Mouse (Mus musculus) forebrain, embryonic 10.5 days (tissue): ENCODE results near the gene Atp2b2. TPM values are rescaled to one million over a fixed set of nuclear protein-coding genes. Genes with fewer than 3 reads are reported as not detected.

Experiments
- DNase-seq: peaks from one replicate; pipeline ENCODE4 v3.0.0-alpha.2; 2017; ENCODE audit warnings: low spot score; ENCODE audit errors: extremely low spot score
- H3K27ac ChIP-seq: fragments of 300-500 bp; sonication (generic); 2 replicates; pipeline ENCODE4 v1.5.1; 2016; ENCODE audit warnings: mild to moderate bottlenecking
- H3K27me3 ChIP-seq: fragments of 300-500 bp; sonication (generic); 2 replicates; pipeline ENCODE4 v1.6.1; 2016; ENCODE audit warnings: mild to moderate bottlenecking; ENCODE audit not compliant: poor library complexity, severe bottlenecking
- H3K36me3 ChIP-seq: fragments of 300-500 bp; sonication (generic); replicated peaks from 2 replicates; pipeline ENCODE4 v1.6.1; 2016; ENCODE audit warnings: mild to moderate bottlenecking, moderate library complexity
- H3K4me1 ChIP-seq: fragments of 300-500 bp; sonication (generic); 2 replicates; pipeline ENCODE4 v1.6.1; 2016
- H3K4me3 ChIP-seq: fragments of 300-500 bp; sonication (generic); 2 replicates; pipeline ENCODE4 v1.5.1; 2016; ENCODE audit warnings: mild to moderate bottlenecking, moderate library complexity
- H3K9me3 ChIP-seq: fragments of 300-500 bp; sonication (generic); 2 replicates; pipeline ENCODE4 v1.6.1; 2016; ENCODE audit warnings: mild to moderate bottlenecking, moderate library complexity
- WGBS: fragments of 180-500 bp; shearing (Covaris S2); methylation state at CpG from one replicate; pipeline ENCODE4 v1.1.7; 2016; 5-methylcytosine and 5-hydroxymethylcytosine counted together
- polyA plus RNA-seq: library from polyadenylated mRNA; unstranded; fragments of >200 nt; fragmentation: Nextera tagmentation; extraction: Ambion mirVana; gene quantifications from 2 replicates; pipeline ENCODE4 v1.2.1, GENCODE M21; 2016

The Atp2b2 gene
- polyA plus RNA-seq, 1 experiment from 2014 or later: 1.4 TPM

- Histone ChIP-seq H3K4me3 (no peak overlapping the region), H3K4me1 (peaks cover 13% of the 10 kb centered on the region), H3K27ac (no peak overlapping the region), H3K36me3 (no peaks in the 10 kb centered on the region), H3K27me3 (no peaks in the 10 kb centered on the region), H3K9me3 (no peaks in the 10 kb centered on the region)
- WGBS: 83% methylated on average over 2 of the region's 2 CpGs
- no peak for DNase-seq
These were observed 185.0 kb downstream of the Atp2b2 start for GRCm38 (mm10) chr6:113857310-113857873.

DNA sequence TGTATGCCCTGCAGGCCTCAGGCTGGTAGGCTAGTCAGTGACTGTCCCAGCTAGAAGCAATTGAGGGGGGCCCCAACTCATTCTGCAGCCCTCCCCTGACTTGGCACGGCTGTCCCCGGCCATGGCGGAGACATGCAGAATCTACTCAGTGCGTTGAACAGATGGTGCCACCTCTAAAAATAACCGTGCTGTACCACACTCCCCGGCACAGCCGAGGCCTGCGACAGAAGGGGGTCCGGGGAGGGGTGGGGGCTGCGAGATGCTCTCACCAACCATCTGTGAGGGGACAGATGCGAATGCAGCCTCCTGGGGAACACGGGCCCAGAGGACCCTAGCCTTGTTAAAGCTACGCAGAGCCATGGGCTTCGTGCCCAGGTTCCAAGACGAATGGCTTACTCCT lies 185.6 kb downstream of the Atp2b2 start:
- no peak for DNase-seq
- H3K9me3 ChIP-seq: no peaks in the 10 kb centered on the region
- 92% methylated on average over 15 of the region's 15 CpGs for WGBS
- H3K27me3 ChIP-seq: no peaks in the 10 kb centered on the region
- no peaks in the 10 kb centered on the region for H3K36me3 ChIP-seq
- no peak overlapping the region for H3K27ac ChIP-seq
- no peak overlapping the region for H3K4me3 ChIP-seq
- peaks cover 13% of the 10 kb centered on the region for H3K4me1 ChIP-seq

DNA sequence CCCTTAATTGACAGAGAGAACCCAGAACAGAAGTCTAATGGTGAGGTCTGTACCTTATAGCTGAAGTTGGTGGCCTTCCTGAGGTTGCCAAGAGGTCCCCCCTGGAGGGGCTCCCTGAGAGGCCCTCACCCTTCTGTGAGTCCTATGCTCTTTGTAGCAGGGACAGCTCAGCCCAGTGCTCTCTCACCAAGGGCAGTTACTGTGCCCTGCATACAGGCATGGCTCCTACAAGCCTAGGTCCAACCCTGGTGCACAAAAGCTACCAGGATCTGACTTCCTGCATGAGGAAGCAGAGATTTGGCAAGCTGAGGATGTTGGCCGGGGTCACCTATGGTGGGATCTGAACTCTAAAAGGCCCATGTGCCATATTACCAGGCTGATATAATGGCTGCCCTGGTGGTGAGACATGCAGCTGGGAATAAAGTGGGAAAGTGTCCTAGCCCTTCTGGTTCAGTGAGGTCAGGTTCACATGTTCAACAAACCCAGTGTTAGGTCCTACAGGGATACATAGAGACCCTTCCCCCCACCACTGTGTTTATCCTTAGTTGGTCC lies 186.2 kb downstream of the Atp2b2 start:
- peaks cover 10% of the 10 kb centered on the region for H3K4me1 ChIP-seq
- no peaks in the 10 kb centered on the region for H3K36me3 ChIP-seq
- H3K27me3 ChIP-seq: no peaks in the 10 kb centered on the region
- no peaks in the 10 kb centered on the region for H3K9me3 ChIP-seq
- 95% methylated on average over 1 of the region's 1 CpGs for WGBS
- H3K4me3 ChIP-seq: no peak overlapping the region
- no peak for DNase-seq
- H3K27ac ChIP-seq: no peak overlapping the region

DNA sequence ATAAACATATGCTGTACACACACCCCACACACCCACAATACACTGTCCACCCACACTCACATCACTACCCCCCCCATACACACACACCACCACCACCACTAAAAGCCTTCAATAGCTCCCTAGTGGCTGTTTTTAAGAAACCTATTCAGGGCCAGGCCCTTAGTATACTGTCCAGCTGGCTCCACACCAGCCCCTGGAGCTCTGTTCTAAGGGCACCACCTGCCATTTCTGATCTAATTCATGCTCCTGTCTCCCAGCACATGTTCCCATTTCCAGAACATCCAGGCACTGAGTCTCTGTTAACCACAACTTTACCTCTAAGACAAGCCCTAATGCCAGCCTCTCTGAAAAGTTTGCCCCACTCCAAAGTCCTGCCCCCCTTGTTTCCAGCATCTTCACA lies 186.8 kb downstream of the Atp2b2 start:
- Histone ChIP-seq H3K4me3 (no peak overlapping the region), H3K36me3 (no peaks in the 10 kb centered on the region), H3K9me3 (no peaks in the 10 kb centered on the region), H3K27me3 (no peaks in the 10 kb centered on the region), H3K27ac (no peak overlapping the region), H3K4me1 (peaks cover 4% of the 10 kb centered on the region)
- DNase-seq: no peak

GRCm38 (mm10) chr6:113852318-113852717 lies 190.1 kb downstream of the Atp2b2 start:
- Histone ChIP-seq H3K27ac (no peak overlapping the region), H3K36me3 (no peaks in the 10 kb centered on the region), H3K27me3 (no peaks in the 10 kb centered on the region), H3K9me3 (no peaks in the 10 kb centered on the region), H3K4me1 (no peaks in the 10 kb centered on the region), H3K4me3 (no peak overlapping the region)
- DNase-seq: peak; percentile 68
- WGBS: 7% methylated on average over 3 of the region's 3 CpGs

DNA sequence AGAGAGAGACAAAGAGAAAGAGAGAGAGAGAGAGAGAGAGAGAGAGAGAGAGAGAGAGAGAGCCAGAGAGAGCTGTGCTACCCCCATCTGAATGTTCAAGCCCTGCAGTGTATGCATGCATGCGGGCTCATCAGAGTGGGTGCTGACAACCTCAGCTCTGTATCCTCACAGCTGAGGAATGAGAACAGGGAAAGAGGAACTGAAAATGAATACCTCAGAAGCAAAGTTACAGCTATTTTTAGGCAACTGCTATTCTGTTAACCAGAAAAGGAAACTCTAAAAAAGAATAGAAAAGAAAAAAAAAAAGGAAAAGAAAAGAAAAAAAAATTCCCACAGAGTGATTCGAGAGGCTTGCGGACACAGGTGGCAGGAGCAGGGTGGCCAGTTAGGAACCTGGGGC lies 192.6 kb downstream of the Atp2b2 start:
- H3K27me3 ChIP-seq: no peaks in the 10 kb centered on the region
- H3K4me3 ChIP-seq: no peak overlapping the region
- H3K9me3 ChIP-seq: no peaks in the 10 kb centered on the region
- DNase-seq: no peak
- 91% methylated on average over 3 of the region's 3 CpGs for WGBS
- H3K36me3 ChIP-seq: no peaks in the 10 kb centered on the region
- no peak overlapping the region for H3K27ac ChIP-seq
- no peaks in the 10 kb centered on the region for H3K4me1 ChIP-seq

DNA sequence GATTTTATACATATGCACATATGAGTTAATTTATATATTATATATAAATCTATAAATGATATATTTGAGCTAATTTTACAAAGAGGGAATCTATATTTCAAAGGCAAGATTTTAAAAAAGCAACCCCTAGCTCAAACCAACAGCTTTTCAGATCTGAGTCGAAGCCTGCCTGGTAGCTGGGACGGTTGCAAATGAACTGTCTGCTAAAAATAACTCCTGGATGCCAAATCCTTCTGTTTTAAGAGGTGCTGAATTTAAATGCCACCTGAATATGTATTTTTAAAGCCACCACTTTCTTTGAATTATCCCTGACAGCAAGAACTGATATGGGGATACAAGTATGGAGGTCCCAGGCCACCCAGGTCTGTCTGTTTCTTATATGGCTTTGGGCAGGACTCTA lies 193.8 kb downstream of the Atp2b2 start:
- H3K4me1 ChIP-seq: peaks cover 1% of the 10 kb centered on the region; the same call in 1 of the 2 replicates
- 85% methylated on average over 2 of the region's 2 CpGs for WGBS
- no peak overlapping the region for H3K27ac ChIP-seq
- H3K4me3 ChIP-seq: no peak overlapping the region
- no peaks in the 10 kb centered on the region for H3K36me3 ChIP-seq
- no peaks in the 10 kb centered on the region for H3K27me3 ChIP-seq
- DNase-seq: no peak
- H3K9me3 ChIP-seq: no peaks in the 10 kb centered on the region

DNA sequence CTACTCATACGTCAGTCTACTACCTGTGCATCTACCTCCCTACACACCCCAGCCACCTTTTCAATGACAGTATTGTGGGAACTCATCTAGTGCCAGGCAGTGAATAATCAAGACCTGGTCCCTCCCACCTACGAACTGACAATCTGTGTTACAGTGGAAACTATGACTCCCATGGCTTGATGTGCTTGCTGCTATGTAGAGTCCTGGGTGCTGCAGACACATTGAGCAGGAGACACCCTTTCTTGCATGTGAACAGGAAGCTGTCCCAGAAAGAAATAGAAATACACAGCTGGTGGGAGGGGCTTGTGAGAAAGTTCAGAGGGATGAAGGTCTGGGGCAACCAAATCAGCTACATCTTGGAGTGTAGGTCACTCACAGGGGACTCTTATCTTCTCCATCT lies 195.3 kb downstream of the Atp2b2 start:
- Histone ChIP-seq H3K27ac (no peak overlapping the region), H3K4me3 (no peak overlapping the region), H3K4me1 (peaks cover 5% of the 10 kb centered on the region; the same call in 1 of the 2 replicates), H3K9me3 (no peaks in the 10 kb centered on the region), H3K27me3 (no peaks in the 10 kb centered on the region), H3K36me3 (no peaks in the 10 kb centered on the region)
- WGBS: 91% methylated on average over 2 of the region's 2 CpGs
- DNase-seq: no peak

- WGBS: 13% methylated on average over 3 of the region's 3 CpGs
- Histone ChIP-seq H3K4me1 (peaks cover 5% of the 10 kb centered on the region; the same call in 1 of the 2 replicates), H3K27me3 (no peaks in the 10 kb centered on the region), H3K4me3 (no peak overlapping the region), H3K9me3 (no peaks in the 10 kb centered on the region), H3K27ac (no peak overlapping the region), H3K36me3 (no peaks in the 10 kb centered on the region)
- DNase-seq: no peak
These were observed 199.2 kb downstream of the Atp2b2 start for GRCm38 (mm10) chr6:113843248-113843647.

- H3K9me3 ChIP-seq: no peaks in the 10 kb centered on the region
- H3K4me1 ChIP-seq: peaks cover 2% of the 10 kb centered on the region; the same call in 1 of the 2 replicates
- H3K36me3 ChIP-seq: no peaks in the 10 kb centered on the region
- no peak overlapping the region for H3K27ac ChIP-seq
- H3K27me3 ChIP-seq: no peaks in the 10 kb centered on the region
- WGBS: 52% methylated on average over 1 of the region's 1 CpGs
- H3K4me3 ChIP-seq: no peak overlapping the region
- DNase-seq: no peak
These were observed 203.9 kb downstream of the Atp2b2 start for GRCm38 (mm10) chr6:113838493-113838892.

DNA sequence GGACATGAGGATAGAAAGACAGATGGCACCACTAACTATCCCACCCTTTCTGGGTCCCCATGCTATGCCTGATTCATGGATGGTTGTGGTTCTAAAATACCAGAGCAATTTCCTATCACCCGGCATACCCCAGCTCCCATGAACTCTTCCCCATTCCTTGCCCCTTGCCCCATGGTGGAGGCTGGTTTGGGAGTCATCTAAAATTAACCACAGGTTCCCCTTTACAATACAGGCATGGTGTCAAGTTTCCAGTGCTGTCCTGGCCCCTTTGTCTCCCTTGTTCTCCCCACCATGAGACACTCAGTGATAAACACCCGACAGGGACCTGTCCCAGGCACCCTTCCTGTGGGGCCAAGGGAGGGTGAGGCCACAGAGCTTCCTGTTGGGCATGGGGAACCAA lies 204.7 kb downstream of the Atp2b2 start:
- no peaks in the 10 kb centered on the region for H3K9me3 ChIP-seq
- 77% methylated on average over 2 of the region's 2 CpGs for WGBS
- H3K27ac ChIP-seq: no peak overlapping the region
- no peaks in the 10 kb centered on the region for H3K27me3 ChIP-seq
- H3K4me3 ChIP-seq: no peak overlapping the region
- no peaks in the 10 kb centered on the region for H3K4me1 ChIP-seq
- DNase-seq: no peak
- no peaks in the 10 kb centered on the region for H3K36me3 ChIP-seq

DNA sequence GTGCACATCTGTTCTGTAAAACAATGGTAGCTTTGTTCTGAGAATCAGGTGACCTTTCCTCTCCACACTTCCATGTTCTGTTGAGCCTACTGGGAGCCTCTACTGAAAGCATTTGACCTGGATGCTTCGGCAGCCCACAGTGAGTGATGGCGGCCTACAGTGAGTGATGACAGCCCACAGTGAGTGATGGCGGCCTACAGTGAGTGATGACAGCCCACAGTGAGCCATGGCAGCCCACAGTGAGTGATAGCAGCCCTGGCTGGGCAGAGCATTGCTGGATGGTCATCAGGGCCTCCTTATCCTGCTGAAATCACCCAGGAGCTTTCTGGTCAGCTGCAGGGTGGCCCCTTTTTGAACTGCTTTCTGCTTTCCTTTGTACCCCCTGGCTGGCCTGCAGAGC lies 205.9 kb downstream of the Atp2b2 start:
- H3K9me3 ChIP-seq: no peaks in the 10 kb centered on the region
- DNase-seq: no peak
- H3K4me1 ChIP-seq: no peaks in the 10 kb centered on the region
- H3K36me3 ChIP-seq: no peaks in the 10 kb centered on the region
- H3K27me3 ChIP-seq: no peaks in the 10 kb centered on the region
- 87% methylated on average over 3 of the region's 3 CpGs for WGBS
- H3K27ac ChIP-seq: no peak overlapping the region
- H3K4me3 ChIP-seq: no peak overlapping the region

DNA sequence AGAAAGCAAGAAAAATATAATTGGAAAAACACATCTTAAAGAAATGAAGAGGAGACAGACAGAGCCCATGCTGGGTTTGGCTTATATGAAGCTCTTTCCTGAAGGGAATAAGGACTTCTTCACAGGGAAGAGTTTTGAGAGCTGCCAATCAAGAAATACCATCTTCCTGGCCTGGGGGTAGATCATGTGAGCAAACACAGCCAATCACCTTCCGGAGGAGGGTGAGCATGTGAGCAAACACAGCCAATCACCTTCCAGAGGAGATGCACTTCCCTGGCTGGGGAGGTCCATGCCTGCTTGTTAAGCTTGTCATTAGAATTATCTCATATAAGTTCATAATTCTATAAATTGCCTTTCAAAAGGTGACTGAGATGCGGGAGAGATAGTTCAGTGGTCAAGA lies 211.9 kb downstream of the Atp2b2 start:
- no peak for DNase-seq

GRCm38 (mm10) chr6:113827309-113827708 lies 215.1 kb downstream of the Atp2b2 start:
- no peaks in the 10 kb centered on the region for H3K36me3 ChIP-seq
- no peak overlapping the region for H3K27ac ChIP-seq
- no peaks in the 10 kb centered on the region for H3K27me3 ChIP-seq
- H3K4me3 ChIP-seq: no peak overlapping the region
- DNase-seq: no peak
- H3K9me3 ChIP-seq: no peaks in the 10 kb centered on the region
- WGBS: 92% methylated on average over 4 of the region's 4 CpGs
- H3K4me1 ChIP-seq: no peaks in the 10 kb centered on the region

More for the DNA sequence above, 211.9 kb downstream of the Atp2b2 start:
- WGBS: 92% methylated on average over 2 of the region's 2 CpGs
- Histone ChIP-seq H3K9me3 (no peaks in the 10 kb centered on the region), H3K4me1 (no peaks in the 10 kb centered on the region), H3K27me3 (no peaks in the 10 kb centered on the region), H3K27ac (no peak overlapping the region), H3K36me3 (no peaks in the 10 kb centered on the region), H3K4me3 (no peak overlapping the region)
